Mouse (Mus musculus) limb, embryonic 13.5 days (tissue): Measurements from ENCODE around the gene Trpc5os. TPM values are rescaled to one million over a fixed set of nuclear protein-coding genes. Genes with fewer than 3 reads are reported as not detected.

ENCODE experiments used
- ATAC-seq: fragments of 200-750 bp; cut with Nextera tagmentation; 2 replicates; pipeline ENCODE4 v1.8.0; 2017; ENCODE audit warnings: low read depth, moderate number of reproducible peaks, moderate TSS enrichment; ENCODE audit not compliant: low FRiP score
- H3K27ac ChIP-seq: fragments of 300-500 bp; sonication (generic); 2 replicates; pipeline ENCODE4 v1.5.1; 2015; ENCODE audit warnings: inconsistent platforms, mild to moderate bottlenecking, moderate library complexity
- H3K27me3 ChIP-seq: fragments of 300-500 bp; sonication (generic); 2 replicates; pipeline ENCODE4 v1.6.1; 2015; ENCODE audit warnings: mild to moderate bottlenecking, inconsistent platforms
- H3K36me3 ChIP-seq: fragments of 300-500 bp; sonication (generic); 2 replicates; pipeline ENCODE4 v1.6.1; 2015; ENCODE audit warnings: inconsistent platforms, mild to moderate bottlenecking, moderate library complexity
- H3K4me1 ChIP-seq: fragments of 300-500 bp; sonication (generic); 2 replicates; pipeline ENCODE4 v1.6.1; 2015; ENCODE audit warnings: inconsistent platforms
- H3K4me2 ChIP-seq: fragments of 300-500 bp; sonication (generic); replicated peaks from 2 replicates; pipeline ENCODE4 v1.6.1; 2015; ENCODE audit warnings: inconsistent platforms, mild to moderate bottlenecking, moderate library complexity
- H3K4me3 ChIP-seq: fragments of 300-500 bp; sonication (generic); 2 replicates; pipeline ENCODE4 v1.5.1; 2015; ENCODE audit warnings: moderate library complexity, mild to moderate bottlenecking, inconsistent platforms
- H3K9ac ChIP-seq: fragments of 300-500 bp; sonication (generic); 2 replicates; pipeline ENCODE4 v1.6.1; 2015; ENCODE audit warnings: mild to moderate bottlenecking, inconsistent platforms
- H3K9me3 ChIP-seq: fragments of 300-500 bp; sonication (generic); 2 replicates; pipeline ENCODE4 v1.6.1; 2016; ENCODE audit warnings: inconsistent platforms
- WGBS: fragments of 180-500 bp; shearing (Covaris S2); methylation state at CpG from one replicate; pipeline ENCODE4 v1.1.7; 2015; 5-methylcytosine and 5-hydroxymethylcytosine counted together
- polyA plus RNA-seq: library from polyadenylated mRNA; unstranded; fragments of >200 nt; fragmentation: Nextera tagmentation; extraction: Ambion mirVana; gene quantifications from 2 replicates; pipeline ENCODE4 v1.2.1, GENCODE M21; 2015

Gene Trpc5os
- polyA plus RNA-seq: 0.04 TPM in 1 of 2 replicates, not detected in the other

DNA sequence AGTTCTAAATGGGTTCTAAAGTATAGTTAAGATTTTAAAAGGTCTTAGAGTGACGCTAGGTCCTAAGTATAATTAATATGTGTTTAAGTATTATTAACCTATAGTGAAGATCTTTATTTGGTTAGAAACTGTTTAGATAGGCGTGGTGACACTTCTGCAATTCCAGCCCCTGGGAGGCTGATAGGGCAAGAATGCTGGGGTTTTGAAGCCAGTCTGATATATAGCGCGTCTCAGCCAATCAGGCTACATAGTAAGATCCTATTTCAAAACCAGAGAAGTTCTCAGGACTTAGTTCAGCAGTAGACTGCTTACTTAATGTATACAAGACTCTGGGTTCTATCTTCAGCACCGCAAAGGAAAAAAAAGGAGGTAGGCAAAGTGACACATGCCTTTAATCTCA, at the start of gene Trpc5os:
Gene Trpc5os, plus strand, starts transcription at position 301 of the 400 bp plus-strand sequence.
- no peaks in the 10 kb centered on the region for H3K36me3 ChIP-seq
- H3K27me3 ChIP-seq: no peaks in the 10 kb centered on the region
- 75% methylated on average over 5 of the region's 5 CpGs for WGBS
- H3K4me1 ChIP-seq: no peaks in the 10 kb centered on the region
- H3K9ac ChIP-seq: no peak within 1 kb of the TSS
- H3K4me3 ChIP-seq: no peak within 1 kb of the TSS
- ATAC-seq: no peak
- H3K4me2 ChIP-seq: no peak within 1 kb of the TSS
- no peak within 1 kb of the TSS for H3K27ac ChIP-seq
- no peaks in the 10 kb centered on the region for H3K9me3 ChIP-seq

DNA sequence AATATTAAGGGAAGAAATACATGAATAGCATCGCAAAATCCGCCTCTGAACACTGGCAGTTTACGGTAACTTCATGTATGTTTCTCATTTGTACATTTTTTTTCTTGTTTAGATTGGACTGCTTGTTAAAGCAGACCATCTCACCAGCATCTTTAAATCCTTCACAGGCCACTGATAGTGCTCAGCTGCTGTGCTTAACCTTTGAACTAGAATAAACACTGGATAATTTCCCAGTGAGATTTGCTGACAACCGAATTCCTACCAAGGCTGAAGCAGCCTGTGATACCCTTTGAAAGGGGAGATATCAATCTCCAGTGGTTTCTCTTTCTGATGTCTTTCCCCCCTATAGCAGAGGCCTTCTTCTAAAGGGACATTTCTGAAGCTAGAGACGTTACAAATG, 48.3 kb upstream of the Trpc5os start:
- Histone ChIP-seq H3K9me3 (no peaks in the 10 kb centered on the region), H3K4me3 (no peak overlapping the region), H3K9ac (no peak overlapping the region), H3K4me2 (no peak overlapping the region), H3K4me1 (no peaks in the 10 kb centered on the region), H3K27ac (no peak overlapping the region), H3K36me3 (no peaks in the 10 kb centered on the region), H3K27me3 (0 out of 2 replicates have a peak, but pooled peaks cover 3% of the 10 kb centered on the region)
- ATAC-seq: no peak
- WGBS: 67% methylated on average over 5 of the region's 5 CpGs

DNA sequence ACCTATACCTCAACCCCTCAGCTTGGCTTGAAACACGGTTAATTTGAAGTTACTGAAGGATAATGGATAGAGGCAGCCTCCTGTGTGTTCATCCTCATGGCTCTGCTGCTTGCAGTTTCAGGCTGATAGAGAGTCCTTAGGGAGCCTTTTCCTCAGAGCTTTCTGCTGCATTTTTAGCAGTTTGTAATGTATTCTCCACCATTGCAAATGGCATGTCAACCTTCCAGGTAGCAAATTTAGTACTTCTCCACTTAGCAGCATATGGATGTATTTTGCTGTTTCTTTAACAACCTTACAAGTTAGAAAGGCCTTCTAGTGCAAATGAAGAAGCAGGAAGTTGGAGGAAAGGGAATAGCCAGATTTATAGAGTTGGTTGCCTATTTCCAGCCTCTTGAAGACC, 36.1 kb upstream of the Trpc5os start:
- Histone ChIP-seq H3K27ac (no peak overlapping the region), H3K4me1 (no peaks in the 10 kb centered on the region), H3K9ac (no peak overlapping the region), H3K9me3 (no peaks in the 10 kb centered on the region), H3K4me2 (no peak overlapping the region), H3K27me3 (peaks cover 9% of the 10 kb centered on the region; the same call in 1 of the 2 replicates), H3K4me3 (no peak overlapping the region), H3K36me3 (no peaks in the 10 kb centered on the region)
- no peak for ATAC-seq
- WGBS: 73% methylated on average over 1 of the region's 1 CpGs

DNA sequence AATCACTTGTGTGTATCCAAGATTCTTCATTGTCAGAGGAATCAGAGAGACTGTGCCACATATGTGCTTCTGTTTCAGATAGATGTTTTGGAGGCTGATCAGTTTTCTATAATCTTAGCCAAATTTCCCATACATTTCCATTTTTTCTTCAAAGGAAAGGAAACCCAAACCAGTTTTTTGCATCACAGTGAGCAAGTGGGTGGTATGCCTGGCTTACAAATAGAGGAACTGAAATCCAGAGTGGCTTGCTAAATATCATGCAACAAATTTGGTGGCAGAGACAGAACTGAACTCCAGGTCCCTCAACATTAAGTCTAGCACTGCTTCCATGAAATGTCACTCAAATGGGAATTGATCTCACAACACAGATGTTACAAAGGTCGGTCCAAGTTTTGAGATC, 35.3 kb upstream of the Trpc5os start:
- H3K4me2 ChIP-seq: no peak overlapping the region
- no peaks in the 10 kb centered on the region for H3K4me1 ChIP-seq
- H3K4me3 ChIP-seq: no peak overlapping the region
- no peaks in the 10 kb centered on the region for H3K9me3 ChIP-seq
- H3K27me3 ChIP-seq: peaks cover 9% of the 10 kb centered on the region; the same call in 1 of the 2 replicates
- H3K9ac ChIP-seq: no peak overlapping the region
- ATAC-seq: no peak
- no peaks in the 10 kb centered on the region for H3K36me3 ChIP-seq
- H3K27ac ChIP-seq: no peak overlapping the region
- 88% methylated on average over 1 of the region's 1 CpGs for WGBS

DNA sequence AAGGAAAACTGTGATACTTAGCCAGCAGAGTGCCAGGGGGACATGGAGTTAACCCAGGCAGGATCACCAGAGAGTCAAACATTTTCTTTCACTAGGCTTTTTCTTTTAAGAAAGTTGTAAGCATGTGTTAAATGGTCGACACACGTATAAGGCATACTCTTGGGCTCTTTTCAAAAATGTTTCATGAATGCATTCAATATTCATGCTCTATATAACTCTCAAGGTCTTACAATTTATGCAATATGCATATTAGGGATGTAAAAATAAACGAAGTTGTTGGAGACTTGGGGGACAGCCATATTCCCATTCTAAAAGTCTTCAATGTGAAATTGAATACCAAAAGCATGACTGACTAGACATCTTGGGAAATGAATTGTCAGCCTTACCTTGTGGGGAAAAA, 32.5 kb upstream of the Trpc5os start:
- no peaks in the 10 kb centered on the region for H3K9me3 ChIP-seq
- no peaks in the 10 kb centered on the region for H3K4me1 ChIP-seq
- H3K27ac ChIP-seq: no peak overlapping the region
- no peak overlapping the region for H3K9ac ChIP-seq
- WGBS: 79% methylated on average over 3 of the region's 3 CpGs
- no peak for ATAC-seq
- H3K4me2 ChIP-seq: no peak overlapping the region
- H3K36me3 ChIP-seq: no peaks in the 10 kb centered on the region
- H3K4me3 ChIP-seq: no peak overlapping the region
- peaks cover 6% of the 10 kb centered on the region; the same call in 1 of the 2 replicates for H3K27me3 ChIP-seq

DNA sequence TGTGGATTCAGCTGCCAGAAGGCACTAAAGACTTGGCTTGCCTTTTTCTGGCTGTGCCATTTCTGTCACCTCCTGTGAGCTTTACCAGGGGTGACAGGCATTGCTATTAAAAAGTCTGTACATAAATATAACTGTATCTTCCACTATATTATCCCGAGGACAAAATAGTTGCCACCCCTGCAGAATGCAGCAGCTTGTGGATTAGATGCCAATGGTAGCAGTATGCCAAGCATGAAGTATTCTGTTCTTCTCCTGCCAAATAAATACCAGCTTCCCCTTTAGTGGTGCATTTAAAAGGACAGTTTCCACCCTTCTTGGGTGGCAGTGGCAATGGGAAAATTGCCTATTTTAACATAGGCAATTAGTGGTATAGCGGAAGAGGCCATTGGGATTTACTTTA, 8.0 kb downstream of the Trpc5os start:
- Histone ChIP-seq H3K27me3 (peaks cover 6% of the 10 kb centered on the region; the same call in 1 of the 2 replicates), H3K9ac (no peak overlapping the region), H3K4me1 (no peaks in the 10 kb centered on the region), H3K36me3 (no peaks in the 10 kb centered on the region), H3K4me2 (no peak overlapping the region), H3K9me3 (no peaks in the 10 kb centered on the region), H3K27ac (no peak overlapping the region), H3K4me3 (no peak overlapping the region)
- WGBS: 84% methylated on average over 2 of the region's 2 CpGs
- no peak for ATAC-seq

DNA sequence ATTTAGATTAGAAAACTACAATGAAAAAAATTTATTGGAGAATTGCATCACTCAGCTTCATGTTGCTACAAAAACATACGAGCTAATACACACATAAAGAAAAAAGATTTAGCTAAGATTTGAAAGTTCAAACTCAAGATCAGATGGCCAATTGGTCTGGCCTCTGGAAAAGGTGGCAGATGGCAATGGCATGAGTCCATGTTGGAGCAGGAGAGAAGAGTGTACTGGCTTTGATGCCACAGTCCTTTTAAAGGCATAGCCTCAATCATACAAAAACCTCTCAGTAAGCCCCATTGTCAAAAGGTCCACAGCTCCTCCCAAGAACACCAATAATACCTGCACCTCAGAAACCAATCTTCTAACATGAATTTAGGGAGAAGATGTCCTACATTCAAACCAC, 35.0 kb downstream of the Trpc5os start:
- Histone ChIP-seq H3K4me1 (no peaks in the 10 kb centered on the region), H3K27ac (no peak overlapping the region), H3K4me3 (no peak overlapping the region), H3K4me2 (no peak overlapping the region), H3K27me3 (no peaks in the 10 kb centered on the region), H3K9me3 (no peaks in the 10 kb centered on the region), H3K9ac (no peak overlapping the region), H3K36me3 (no peaks in the 10 kb centered on the region)
- whole genome bisulfite sequencing: 74% methylated on average over 1 of the region's 1 CpGs
- no peak for ATAC-seq

DNA sequence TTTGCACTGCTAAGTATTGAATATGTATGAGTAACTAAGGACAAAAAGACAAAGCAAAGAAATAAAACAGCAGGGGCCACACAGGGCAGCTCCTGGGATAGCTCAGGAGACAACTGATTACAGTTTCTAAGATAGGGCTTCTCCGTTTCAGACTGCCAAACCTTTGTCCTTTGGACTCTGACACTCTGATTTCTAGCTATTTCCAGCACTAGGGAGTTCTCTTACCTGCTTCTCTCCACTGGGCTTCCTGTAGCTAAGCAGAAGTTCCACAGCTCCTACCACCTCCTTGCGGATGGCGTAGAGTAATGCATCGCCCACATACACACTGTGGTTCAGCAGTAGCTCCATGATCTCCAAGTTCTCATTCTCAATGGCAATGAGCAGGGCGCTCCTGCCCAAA, 66.9 kb downstream of the Trpc5os start:
- no peak overlapping the region for H3K27ac ChIP-seq
- peaks cover 5% of the 10 kb centered on the region; the same call in 1 of the 2 replicates for H3K27me3 ChIP-seq
- no peak overlapping the region for H3K9ac ChIP-seq
- H3K36me3 ChIP-seq: no peaks in the 10 kb centered on the region
- H3K9me3 ChIP-seq: no peaks in the 10 kb centered on the region
- no peaks in the 10 kb centered on the region for H3K4me1 ChIP-seq
- ATAC-seq: no peak
- H3K4me2 ChIP-seq: no peak overlapping the region
- 89% methylated on average over 5 of the region's 5 CpGs for WGBS
- H3K4me3 ChIP-seq: no peak overlapping the region

DNA sequence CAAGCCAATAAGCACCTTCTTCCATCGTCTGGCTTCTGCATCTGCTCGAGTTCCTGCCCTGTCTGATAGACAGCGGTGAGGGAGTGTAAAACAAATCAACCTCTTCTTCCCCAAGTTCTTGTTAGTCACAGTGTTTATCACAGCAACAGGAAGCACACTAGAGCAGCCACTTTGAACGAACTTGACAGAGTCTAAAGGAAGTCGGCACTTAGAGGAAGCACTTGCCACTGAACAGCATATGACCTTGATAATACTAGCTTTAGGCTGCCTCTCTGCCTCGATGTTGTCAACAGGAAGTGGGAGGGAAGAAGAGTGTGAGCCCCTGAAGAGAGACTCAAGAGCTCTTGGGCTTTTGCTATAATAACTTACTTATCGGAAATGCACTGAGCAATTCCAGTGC, 69.7 kb downstream of the Trpc5os start:
- ATAC-seq: no peak
- H3K9ac ChIP-seq: no peak overlapping the region
- 75% methylated on average over 7 of the region's 7 CpGs for WGBS
- no peaks in the 10 kb centered on the region for H3K36me3 ChIP-seq
- H3K4me2 ChIP-seq: no peak overlapping the region
- no peak overlapping the region for H3K4me3 ChIP-seq
- H3K27ac ChIP-seq: no peak overlapping the region
- H3K4me1 ChIP-seq: no peaks in the 10 kb centered on the region
- H3K9me3 ChIP-seq: no peaks in the 10 kb centered on the region
- peaks cover 5% of the 10 kb centered on the region; the same call in 1 of the 2 replicates for H3K27me3 ChIP-seq

Other genes starting within 250 kb of the Trpc5os start
- 22.0 and 24.0 TPM in 2 replicates for gene Alg13, start 138.8 kb upstream of the Trpc5os start, polyA plus RNA-seq
- gene Trpc5, start 231.6 kb downstream of the Trpc5os start, polyA plus RNA-seq: 0.33 and 0.51 TPM in 2 replicates
- 0.74 and 1.4 TPM in 2 replicates for gene Rtl4, start 232.3 kb downstream of the Trpc5os start, polyA plus RNA-seq